Mouse (Mus musculus) embryo, embryonic 9.5 days (tissue): ENCODE results near the gene 4932438H23Rik.

ENCODE experiments used
- DNase-seq: peaks from one replicate; pipeline ENCODE4 v3.0.0-alpha.2; 2017; ENCODE audit errors: extremely low spot score

4932438H23Rik gene

GRCm38 (mm10) chr16:91009942-91010529, 84.9 kb downstream of the 4932438H23Rik start:
- DNase-seq, result peak; percentile 8

GRCm38 (mm10) chr16:91004915-91005538, 89.9 kb downstream of the 4932438H23Rik start:
- DNase-seq, result no peak
